Comparison of ENCODE assay signal across 12 mouse cellular contexts in genomic region chr2:143903376-143904045, GRCm38 (mm10). TPM values are rescaled to one million over a fixed set of nuclear protein-coding genes. Genes with fewer than 3 reads are reported as not detected.
A peak's percentile ranks its signal among the peaks of the same experiment; 100 is the strongest.
DNase-seq lines count a peak whose midpoint lies in the region; ATAC-seq and TF ChIP-seq lines count a peak whose summit lies in the region.
"Had no signal": no experiment of that assay in that cellular context is flagged by ENCODE, and none has a peak within 500 bp of the region (broad histone marks: within the 10 kb centered on the region; RNA-seq: fewer than 3 reads in every experiment).

No protein-coding gene starts in this region.

- H3K9me3 ChIP-seq in stomach, embryonic 15.5 days: no peaks in the 10 kb centered on the region
- H3K9me3 ChIP-seq: embryonic facial prominence, embryonic 12.5 days; hindbrain, embryonic 12.5 days had no signal

- TF ChIP-seq POLR2A in lung, adult 2 months (IDR thresholded peaks at IDR 0.05; ENCODE audit: borderline replicate concordance, extremely low read depth, low read depth, low read length): no peak

- DNase-seq in heart, adult 11 months: peak; percentile 92
- DNase-seq in heart, postnatal 10 days: no peak
- peak; percentile 27 for DNase-seq in lung, postnatal 10 days
- DNase-seq in lung, adult 2 months: no peak
- DNase-seq in heart, postnatal 25 days (ENCODE audit: low spot score): peak; percentile 7
- DNase-seq in frontal cortex, postnatal 14 days (ENCODE audit: low spot score in 2 of 2): no peak
- no peak for DNase-seq in thymus, postnatal 0 days (ENCODE audit: low spot score)
- DNase-seq: cerebellum, adult 8-10 months; lung, embryonic 14.5 days had no signal

- no peak for ATAC-seq in stomach, embryonic 15.5 days (ENCODE audit: insufficient read depth, low FRiP score, low read depth)

- no peak for TF ChIP-seq CTCF in lung, adult 2 months (IDR thresholded peaks at IDR 0.05; ENCODE audit: insufficient read depth, low read length)

- no peaks in the 10 kb centered on the region for H3K4me1 ChIP-seq in lung, adult 2 months (ENCODE audit: control insufficient read depth, insufficient read depth, low read length)
- H3K4me1 ChIP-seq in stomach, embryonic 15.5 days: no peaks in the 10 kb centered on the region
- H3K4me1 ChIP-seq: embryonic facial prominence, embryonic 12.5 days; hindbrain, embryonic 12.5 days had no signal

- WGBS in lung, adult 2 months: 35% methylated on average over 9 of the region's 9 CpGs
- 45% methylated on average over 9 of the region's 9 CpGs for WGBS in stomach, embryonic 15.5 days

- H3K9ac ChIP-seq in stomach, embryonic 15.5 days: no peak overlapping the region
- H3K9ac ChIP-seq: embryonic facial prominence, embryonic 12.5 days; hindbrain, embryonic 12.5 days; lung, embryonic 14.5 days had no signal

- no peaks in the 10 kb centered on the region for H3K36me3 ChIP-seq in stomach, embryonic 15.5 days
- H3K36me3 ChIP-seq: embryonic facial prominence, embryonic 12.5 days; hindbrain, embryonic 12.5 days had no signal

- intact Hi-C loops in heart, postnatal 10 days (cut with DNase I): no loop called here
- intact Hi-C loops in heart, postnatal 25 days (cut with DNase I): no loop called here

- peak overlapping the region; percentile 55 for H3K27ac ChIP-seq in stomach, embryonic 15.5 days
- H3K27ac ChIP-seq: embryonic facial prominence, embryonic 12.5 days; hindbrain, embryonic 12.5 days had no signal

- H3K4me3 ChIP-seq in lung, adult 2 months (replicated peaks; ENCODE audit: extremely low read depth, low read depth, low read length): no peak overlapping the region
- no peak overlapping the region for H3K4me3 ChIP-seq in stomach, embryonic 15.5 days (replicated peaks)
- H3K4me3 ChIP-seq: embryonic facial prominence, embryonic 12.5 days; hindbrain, embryonic 12.5 days had no signal

- no peaks in the 10 kb centered on the region for H3K27me3 ChIP-seq in stomach, embryonic 15.5 days (replicated peaks)
- H3K27me3 ChIP-seq: embryonic facial prominence, embryonic 12.5 days; hindbrain, embryonic 12.5 days had no signal

- no peak overlapping the region for H3K4me2 ChIP-seq in stomach, embryonic 15.5 days
- H3K4me2 ChIP-seq: embryonic facial prominence, embryonic 12.5 days; hindbrain, embryonic 12.5 days; lung, embryonic 14.5 days had no signal

RNA-seq across cellular contexts. Expression of gene Dstn, which starts 11.6 kb away (rescaled TPM):
- 100 to 1,000 TPM; 486 to 498 TPM for total RNA-seq in heart, postnatal 10 days (2021)
- 46.2 and 80.1 TPM in 2 replicates for polyA plus RNA-seq in lung, adult 2 months (2012; rRNA removed)
- 100 to 1,000 TPM; 233 to 243 TPM for total RNA-seq in heart, postnatal 25 days (2021)
- 732 and 736 TPM in 2 replicates for polyA plus RNA-seq in stomach, embryonic 15.5 days (2015; fragmentation: Nextera tagmentation; extraction: Ambion mirVana)
- 205 and 225 TPM in 2 replicates for polyA plus RNA-seq in thymus, postnatal 0 days (2015; fragmentation: Nextera tagmentation; extraction: Ambion mirVana)

RNA-seq across cellular contexts. Expression of gene Bfsp1, which starts 40.5 kb away (rescaled TPM):
- total RNA-seq in heart, postnatal 10 days (2021): under 1 TPM; 0.62 to 0.82 TPM
- 1.3 and 1.5 TPM in 2 replicates for polyA plus RNA-seq in lung, adult 2 months (2012; rRNA removed)
- total RNA-seq in heart, postnatal 25 days (2021): under 1 TPM; 0.34 TPM
- polyA plus RNA-seq in stomach, embryonic 15.5 days (2015; fragmentation: Nextera tagmentation; extraction: Ambion mirVana): 2.1 and 3.1 TPM in 2 replicates
- polyA plus RNA-seq in thymus, postnatal 0 days (2015; fragmentation: Nextera tagmentation; extraction: Ambion mirVana): 0.62 and 0.66 TPM in 2 replicates

Comparison
In these comparisons a context has a peak if more than half of its experiments do, and no peak if none do; other contexts are left out.
1. DNase-seq: peak in heart, adult 11 months (single experiment), lung, postnatal 10 days (single experiment) and heart, postnatal 25 days (single experiment); none in heart, postnatal 10 days (0 of 2), lung, adult 2 months (single experiment), frontal cortex, postnatal 14 days (0 of 2) and thymus, postnatal 0 days (single experiment).